ENCODE assay signal across 1 mouse cellular context in genomic region chr19:8872266-8872840, GRCm38 (mm10).
TF ChIP-seq lines count a peak whose summit lies in the region.

No protein-coding gene starts in this region.

TF ChIP-seq in MEL, 35 proteins besides CTCF, POLR2A, EP300 and RAD21:
- TF ChIP-seq ZC3H11A (IDR thresholded peaks at IDR 0.05; ENCODE audit: low read depth, low read length), result no peak
